Mouse (Mus musculus): ENCODE data around the gene Map1b. TPM values are rescaled to one million over a fixed set of nuclear protein-coding genes. Genes with fewer than 3 reads are reported as not detected.

Gene Map1b
- 1 to 10 TPM; 8.4 to 9.5 TPM for total RNA-seq (2021)
- long read RNA-seq, experiment 1: 0 reads
- long read RNA-seq, experiment 2: 0 reads

DNA sequence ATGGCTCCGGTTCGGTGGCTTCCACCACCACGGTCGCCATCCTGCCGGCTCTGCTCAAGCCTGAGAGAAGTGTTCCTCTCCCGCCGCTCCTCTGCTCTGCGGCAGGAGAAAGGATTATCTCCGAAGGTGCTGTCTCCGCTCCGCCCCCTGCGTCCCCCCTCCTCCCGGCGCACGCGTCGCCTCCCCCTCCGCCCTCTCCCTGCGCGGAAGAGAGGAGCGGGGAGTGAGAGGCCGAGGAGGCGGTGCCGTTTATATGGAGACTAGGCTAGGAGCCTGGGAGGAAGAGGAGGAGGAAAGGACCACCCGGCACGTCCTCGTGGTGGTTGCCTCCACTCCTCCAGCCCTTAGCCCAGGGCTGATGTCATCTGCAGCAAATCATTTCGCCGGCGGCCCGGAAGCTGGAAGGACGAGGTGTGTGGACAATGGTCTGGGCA, at the start of gene Map1b:
TSS of gene Map1b (minus strand) at position 93 of the 434 bp plus-strand sequence.
- intact Hi-C loops (cut with DNase I): loop anchor here (10.0 kb wide), 1 partner anchor 318 kb away; no protein-coding TSS in a partner anchor
- peak; percentile 35 to 41 for DNase-seq

DNA sequence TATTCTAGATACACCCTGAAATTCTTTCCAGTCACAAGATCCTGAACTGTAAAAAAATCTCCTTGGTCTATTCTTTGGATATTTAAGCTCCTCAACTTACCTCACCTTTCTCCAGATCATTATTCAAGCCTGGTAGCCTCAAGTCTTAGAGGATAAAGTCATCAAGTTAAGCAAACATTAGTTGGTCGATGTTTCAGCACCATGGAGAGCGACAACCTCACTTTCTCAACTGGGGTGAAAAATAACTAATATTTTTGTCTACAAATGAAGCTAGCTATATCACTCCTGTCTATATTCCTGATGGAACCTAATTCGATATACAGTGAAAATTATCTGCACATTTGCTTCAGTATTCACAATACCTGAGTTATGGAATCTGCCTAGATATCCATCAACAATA, 48.0 kb upstream of the Map1b start:
- intact Hi-C loops (cut with DNase I): no loop called here
- DNase-seq: no peak

GRCm38 (mm10) chr13:99563021-99563420, 46.7 kb upstream of the Map1b start:
- intact Hi-C loops (cut with DNase I): no loop called here

GRCm38 (mm10) chr13:99561843-99562550, 45.7 kb upstream of the Map1b start:
- DNase-seq: no peak
- intact Hi-C loops (cut with DNase I): no loop called here

More at GRCm38 (mm10) chr13:99563021-99563420, 46.7 kb upstream of the Map1b start:
- DNase-seq: no peak

DNA sequence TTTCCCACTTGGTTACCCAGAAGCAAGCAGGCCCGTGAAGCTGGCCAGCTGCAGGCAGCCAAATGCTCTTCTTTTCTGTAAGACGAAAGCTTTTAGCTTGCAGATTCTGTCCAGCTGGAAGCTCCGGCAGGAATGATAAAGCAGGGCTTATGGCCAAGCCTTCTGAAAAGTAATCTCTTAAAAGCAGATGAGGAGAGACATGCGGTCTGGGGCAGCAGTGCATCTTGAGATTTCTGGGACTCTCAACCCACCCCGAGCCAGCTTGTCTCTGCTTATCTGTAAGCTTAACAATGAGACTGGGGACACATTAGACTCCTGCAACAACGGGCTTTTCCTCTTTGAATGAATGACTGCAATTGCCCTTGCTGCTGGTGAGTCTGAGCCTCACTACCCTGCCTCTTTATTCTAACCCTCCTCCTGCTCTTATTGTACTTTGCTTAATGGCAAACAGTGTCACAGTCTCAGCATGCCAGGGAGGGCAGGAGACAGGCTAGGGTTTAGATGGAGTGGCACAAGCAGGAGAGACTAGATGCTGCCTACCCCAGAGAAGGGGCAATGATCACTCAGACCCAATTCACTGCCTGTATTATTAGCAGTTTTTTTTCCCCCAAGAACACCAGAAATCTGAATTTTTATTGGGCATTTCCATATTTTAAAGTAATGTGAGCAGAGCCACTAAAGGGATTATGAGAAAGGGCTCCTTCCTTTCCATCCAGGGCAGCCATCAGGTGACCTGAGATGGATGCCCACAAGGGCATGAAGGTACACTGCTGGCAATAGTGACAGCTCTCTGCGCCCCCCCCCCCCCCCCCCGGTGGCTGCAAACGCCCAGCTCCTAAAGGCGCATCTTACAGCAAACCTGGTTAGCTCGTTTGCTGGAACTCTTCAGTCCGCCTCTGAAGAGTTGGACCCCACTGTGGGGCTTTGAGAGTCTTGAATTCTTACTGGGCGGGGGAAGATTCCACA, 44.6 kb upstream of the Map1b start:
- no peak for DNase-seq
- intact Hi-C loops (cut with DNase I): no loop called here

- intact Hi-C loops (cut with DNase I): no loop called here
- no peak for DNase-seq
Measured at GRCm38 (mm10) chr13:99558216-99558906, 42.0 kb upstream of the Map1b start.

- DNase-seq: no peak
- intact Hi-C loops (cut with DNase I): no loop called here
Measured at GRCm38 (mm10) chr13:99557813-99558212, 41.5 kb upstream of the Map1b start.

DNA sequence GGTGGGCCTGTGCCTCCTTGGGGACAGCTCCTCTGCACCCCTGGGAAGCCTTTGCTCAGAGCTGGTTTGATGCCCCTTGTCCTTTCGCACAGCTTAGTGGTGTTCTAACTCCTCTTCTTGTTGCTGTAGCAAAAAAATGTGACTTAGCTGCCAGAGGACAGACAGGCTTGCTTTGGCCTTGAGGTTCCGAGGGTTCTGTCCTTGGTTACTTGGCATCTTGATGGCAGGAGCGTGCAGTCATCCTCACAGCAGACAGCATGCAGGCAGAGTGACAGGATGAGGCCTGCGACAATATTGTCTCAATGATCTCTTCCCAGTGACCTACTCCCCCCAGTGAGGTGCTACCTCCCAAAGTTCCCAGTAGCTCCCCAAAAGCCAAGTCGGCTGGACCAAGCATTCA, 41.0 kb upstream of the Map1b start:
- intact Hi-C loops (cut with DNase I): no loop called here
- DNase-seq: no peak

DNA sequence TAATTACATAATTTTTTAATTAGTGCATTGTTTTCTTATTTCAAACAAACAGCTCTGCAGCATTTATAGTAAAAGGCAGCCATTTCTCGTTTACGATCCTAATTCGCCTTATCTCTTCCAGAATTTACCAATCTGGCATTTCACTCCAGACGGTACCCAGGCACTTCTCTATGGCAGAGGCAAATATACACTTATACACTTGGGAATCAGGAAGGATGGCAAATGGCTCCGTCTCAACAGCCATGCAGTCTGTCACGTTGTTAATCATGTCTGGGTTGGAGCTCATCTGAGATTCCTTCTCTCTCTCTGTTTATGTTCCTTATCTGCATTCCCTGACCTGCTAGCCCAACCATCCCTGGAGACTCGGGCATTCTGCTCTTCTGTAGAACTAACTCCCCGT, 38.6 kb upstream of the Map1b start:
- intact Hi-C loops (cut with DNase I): no loop called here
- DNase-seq: no peak

- no peak for DNase-seq
- intact Hi-C loops (cut with DNase I): no loop called here
Measured at GRCm38 (mm10) chr13:99554466-99554865, 38.1 kb upstream of the Map1b start.

GRCm38 (mm10) chr13:99552381-99552780, 36.0 kb upstream of the Map1b start:
- no peak for DNase-seq
- intact Hi-C loops (cut with DNase I): no loop called here

GRCm38 (mm10) chr13:99550679-99551369, 34.5 kb upstream of the Map1b start:
- intact Hi-C loops (cut with DNase I): no loop called here
- DNase-seq: no peak

GRCm38 (mm10) chr13:99550060-99550459, 33.7 kb upstream of the Map1b start:
- no peak for DNase-seq

GRCm38 (mm10) chr13:99549584-99549983, 33.2 kb upstream of the Map1b start:
- intact Hi-C loops (cut with DNase I): no loop called here
- no peak for DNase-seq

More at GRCm38 (mm10) chr13:99550060-99550459, 33.7 kb upstream of the Map1b start:
- intact Hi-C loops (cut with DNase I): no loop called here

DNA sequence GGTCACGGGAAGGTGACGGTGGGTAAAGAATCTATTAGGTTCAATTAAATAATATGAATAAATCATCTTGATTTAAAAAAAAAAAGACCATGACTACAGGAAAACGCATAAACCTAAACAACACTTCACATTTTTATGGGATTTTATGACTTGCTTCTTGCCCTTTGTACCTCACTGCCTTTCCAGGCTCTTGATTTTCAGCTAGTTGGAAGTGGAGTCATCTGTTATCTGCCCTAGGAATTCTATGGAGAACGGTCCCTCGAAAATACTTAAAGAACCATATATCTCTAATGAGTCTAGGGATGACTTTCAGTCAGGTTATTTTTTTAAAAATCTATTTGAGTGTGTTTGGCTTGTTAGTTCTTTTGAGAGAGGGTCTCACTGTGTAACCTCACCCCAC, 30.5 kb upstream of the Map1b start:
- intact Hi-C loops (cut with DNase I): no loop called here
- DNase-seq: no peak

GRCm38 (mm10) chr13:99545201-99545600, 28.9 kb upstream of the Map1b start:
- intact Hi-C loops (cut with DNase I): no loop called here

GRCm38 (mm10) chr13:99541429-99542267, 25.3 kb upstream of the Map1b start:
- intact Hi-C loops (cut with DNase I): no loop called here
- no peak for DNase-seq

More at GRCm38 (mm10) chr13:99545201-99545600, 28.9 kb upstream of the Map1b start:
- DNase-seq: no peak

GRCm38 (mm10) chr13:99539288-99539687, 22.9 kb upstream of the Map1b start:
- DNase-seq: no peak
- intact Hi-C loops (cut with DNase I): no loop called here

- intact Hi-C loops (cut with DNase I): no loop called here
- no peak for DNase-seq
Measured at GRCm38 (mm10) chr13:99538851-99539250, 22.5 kb upstream of the Map1b start.

Measured in gastrocnemius, postnatal 36 days (tissue).